Mouse (Mus musculus) gastrocnemius, postnatal 14 days (tissue): ENCODE data around the gene Gpc6. TPM values are rescaled to one million over a fixed set of nuclear protein-coding genes. Genes with fewer than 3 reads are reported as not detected.

Experiments used
- DNase-seq: peaks from one replicate; pipeline ENCODE4 v3.0.0; 2021; ENCODE audit warnings: mixed read lengths
- intact Hi-C: fragments of 180-260 bp; cut with DNase I; formaldehyde crosslinking; loops from one replicate; pipeline ENCODE4 v1.15.1; 2025; ENCODE audit warnings: low total_unique reads
- total RNA-seq, 2 experiments: library from RNA; stranded (reverse); gene quantifications; 2 replicates each; pipeline ENCODE4 v1.2.3; 2021

Gene Gpc6
- total RNA-seq, 2 experiments from 2014 or later = 7.7 to 9.6 TPM

DNA sequence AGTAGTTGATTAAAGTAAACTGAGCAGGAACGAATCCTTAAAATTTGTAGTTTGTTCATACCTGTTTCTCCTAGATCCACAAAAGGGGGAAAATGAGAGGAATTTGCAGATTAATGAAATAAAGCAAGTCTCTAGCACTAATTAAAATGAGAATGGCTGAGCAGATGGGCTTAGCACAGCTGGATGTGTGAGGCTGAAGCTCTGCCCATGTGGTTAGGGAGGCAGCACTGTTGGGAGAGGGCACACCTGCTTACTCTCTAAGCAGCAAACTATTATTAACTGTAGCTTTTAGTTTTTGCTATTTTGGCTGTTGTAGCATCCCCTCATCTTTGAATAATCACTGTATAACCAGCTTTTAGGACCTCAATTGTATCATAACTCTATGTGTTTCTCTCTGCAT lies 412.2 kb downstream of the Gpc6 start:
- no peak for DNase-seq
- intact Hi-C loops = no loop called here

DNA sequence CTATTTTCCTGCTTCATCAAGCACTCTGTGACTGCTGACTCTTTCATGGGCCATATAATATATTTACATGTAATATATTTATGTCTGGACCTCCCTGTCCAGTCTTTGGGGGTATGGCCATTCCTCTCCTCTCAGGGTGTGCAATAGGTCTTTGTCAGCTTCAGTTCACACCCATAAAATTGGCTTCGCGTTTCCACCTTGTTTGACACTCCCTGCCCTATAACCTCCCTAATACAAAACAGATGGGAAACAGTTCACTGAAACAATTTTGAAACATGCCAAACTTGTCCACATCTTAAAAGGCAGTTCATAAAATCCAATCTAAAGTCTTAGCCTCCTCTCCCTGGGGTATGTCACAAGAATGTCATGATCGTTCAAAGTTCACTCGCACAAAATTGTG lies 415.4 kb downstream of the Gpc6 start:
- intact Hi-C loops = no loop called here
- DNase-seq = no peak

DNA sequence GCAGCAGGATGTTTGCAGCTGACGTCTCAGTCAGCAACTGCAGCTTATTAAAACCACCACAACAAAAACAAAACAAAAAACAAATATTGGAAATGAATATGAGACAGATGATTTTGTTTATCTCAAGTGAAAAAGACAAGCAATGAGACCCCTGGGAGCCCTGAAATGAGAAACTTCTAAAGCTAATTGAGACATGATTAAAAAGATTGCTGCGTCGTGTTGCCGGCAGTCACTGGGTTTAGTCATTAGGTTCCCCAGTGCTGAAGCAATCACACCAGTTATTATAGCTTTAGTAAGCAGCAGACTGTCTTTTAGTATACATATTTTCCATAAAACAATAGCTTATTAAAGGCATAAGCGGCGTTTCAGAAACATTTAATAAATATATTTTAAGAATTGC lies 419.4 kb downstream of the Gpc6 start:
- no peak for DNase-seq
- intact Hi-C loops = no loop called here

DNA sequence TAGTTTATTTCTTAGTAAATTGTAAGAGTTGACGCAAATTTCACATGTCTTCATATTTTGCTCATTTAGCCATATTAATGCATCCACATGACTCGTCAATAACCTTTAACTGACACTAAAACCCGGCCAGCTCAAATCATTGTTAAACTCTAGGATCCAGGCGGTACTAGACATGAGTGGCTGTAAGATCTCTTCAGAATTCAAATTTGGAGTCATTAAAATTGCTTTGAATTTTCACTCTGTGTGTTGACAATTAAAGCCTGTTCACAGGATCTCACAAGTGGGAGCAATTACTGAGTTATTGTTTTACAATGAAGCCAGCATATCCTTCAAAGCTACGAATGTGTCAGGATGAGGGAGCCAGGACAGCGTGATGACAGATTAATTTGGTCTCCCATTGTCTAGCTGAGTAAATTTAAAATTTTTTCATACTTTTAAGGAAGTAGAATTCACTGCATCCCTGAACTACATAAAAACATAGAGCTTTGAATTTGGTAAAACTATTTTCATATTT lies 421.3 kb downstream of the Gpc6 start:
- intact Hi-C loops = no loop called here
- no peak for DNase-seq

GRCm38 (mm10) chr14:117351296-117351695 lies 426.2 kb downstream of the Gpc6 start:
- intact Hi-C loops = no loop called here
- no peak for DNase-seq

GRCm38 (mm10) chr14:117361155-117361964 lies 436.2 kb downstream of the Gpc6 start:
- no peak for DNase-seq
- intact Hi-C loops = no loop called here

DNA sequence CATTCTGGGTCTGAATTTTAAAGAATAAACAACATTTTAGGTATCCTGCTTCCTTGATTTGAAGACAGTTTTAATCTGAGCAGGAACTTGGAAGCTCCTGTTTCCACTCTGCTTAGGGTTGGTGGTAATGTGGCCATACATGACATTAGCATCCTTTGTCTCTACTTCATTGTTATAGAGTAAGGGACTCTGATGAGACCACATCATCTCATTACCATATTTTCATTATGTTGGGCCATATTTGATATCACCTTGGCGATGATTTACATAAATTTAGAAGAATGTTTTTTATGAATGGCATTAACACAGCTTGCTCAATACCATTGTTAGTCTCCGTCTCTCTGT lies 436.8 kb downstream of the Gpc6 start:
- intact Hi-C loops = no loop called here
- DNase-seq = no peak

- no peak for DNase-seq
- intact Hi-C loops = no loop called here
Observed at GRCm38 (mm10) chr14:117369331-117369866, 444.3 kb downstream of the Gpc6 start.

DNA sequence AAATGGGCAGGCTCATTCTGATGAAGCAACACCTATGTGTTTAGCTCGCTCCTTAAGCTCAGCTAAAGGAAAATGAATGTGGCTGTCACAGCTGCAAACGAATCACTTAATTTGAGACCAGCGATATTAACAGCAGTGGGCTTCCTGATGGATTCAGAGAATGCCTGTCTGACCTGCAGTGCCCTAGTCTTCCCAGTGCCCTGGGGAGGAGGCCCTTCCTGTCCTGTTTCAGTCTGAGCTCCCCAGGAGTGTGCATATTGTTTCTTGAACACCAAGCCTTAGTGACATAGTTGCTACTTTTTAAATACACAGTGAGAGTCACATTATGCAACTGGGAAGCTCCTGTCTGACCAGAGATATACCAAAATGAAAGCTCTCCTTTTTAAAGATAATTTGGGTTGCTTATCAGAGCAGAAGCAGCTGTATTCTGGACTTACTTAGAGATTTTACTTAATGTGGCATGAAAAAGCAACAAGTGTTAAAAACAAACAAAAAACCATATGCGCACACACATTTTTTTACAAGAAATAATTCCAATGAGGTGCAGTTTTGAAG lies 451.8 kb downstream of the Gpc6 start:
- DNase-seq = no peak
- intact Hi-C loops = no loop called here

DNA sequence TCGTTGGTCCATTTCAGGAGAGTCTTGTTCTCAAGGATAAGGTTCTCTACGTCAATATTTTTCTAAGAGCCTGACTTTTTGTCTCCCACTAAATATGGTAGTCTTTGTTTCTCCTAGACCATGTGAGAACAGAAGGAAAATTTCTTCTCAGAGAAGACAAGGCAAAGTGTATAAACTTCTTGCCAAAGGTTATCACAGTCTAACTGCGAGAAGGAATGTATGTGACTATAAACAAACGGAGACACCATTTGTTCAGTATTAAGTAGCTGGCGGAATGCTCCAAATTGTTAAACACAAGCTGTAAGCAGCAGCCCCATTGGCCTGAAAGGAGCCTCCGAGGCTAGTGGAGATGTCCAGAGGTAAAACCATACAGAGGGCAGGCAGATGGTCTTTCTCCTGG lies 454.9 kb downstream of the Gpc6 start:
- intact Hi-C loops = no loop called here
- no peak for DNase-seq

GRCm38 (mm10) chr14:117383188-117383587 lies 458.1 kb downstream of the Gpc6 start:
- intact Hi-C loops = no loop called here

GRCm38 (mm10) chr14:117384096-117384770 lies 459.1 kb downstream of the Gpc6 start:
- intact Hi-C loops = no loop called here
- no peak for DNase-seq

More at GRCm38 (mm10) chr14:117383188-117383587, 458.1 kb downstream of the Gpc6 start:
- DNase-seq = no peak

DNA sequence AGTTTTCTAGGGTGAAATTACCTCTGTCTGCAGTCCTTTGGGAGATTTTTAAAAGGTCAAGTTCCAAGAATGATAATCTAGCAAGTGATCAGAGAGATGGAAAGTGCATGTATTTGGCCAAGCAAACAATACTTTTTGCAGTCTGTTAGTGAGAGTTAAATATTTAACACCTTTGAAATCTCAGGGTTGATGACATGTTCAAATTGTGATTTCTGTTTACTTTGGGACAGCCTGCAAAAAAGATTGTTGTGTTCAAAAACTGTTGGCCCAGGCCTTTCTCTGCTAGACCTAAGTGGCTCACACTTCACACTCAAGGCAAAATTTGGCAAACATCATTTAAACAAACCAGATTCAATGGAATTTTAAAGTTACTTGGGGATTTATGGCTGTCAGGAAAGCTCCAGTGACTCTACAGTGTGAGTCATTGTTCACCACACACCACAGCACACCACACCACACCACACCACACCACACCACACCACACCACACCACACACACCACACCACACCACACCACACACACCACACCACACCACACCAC lies 460.7 kb downstream of the Gpc6 start:
- intact Hi-C loops = no loop called here
- no peak for DNase-seq

- intact Hi-C loops = no loop called here
Observed at GRCm38 (mm10) chr14:117390794-117391320, 465.7 kb downstream of the Gpc6 start.

DNA sequence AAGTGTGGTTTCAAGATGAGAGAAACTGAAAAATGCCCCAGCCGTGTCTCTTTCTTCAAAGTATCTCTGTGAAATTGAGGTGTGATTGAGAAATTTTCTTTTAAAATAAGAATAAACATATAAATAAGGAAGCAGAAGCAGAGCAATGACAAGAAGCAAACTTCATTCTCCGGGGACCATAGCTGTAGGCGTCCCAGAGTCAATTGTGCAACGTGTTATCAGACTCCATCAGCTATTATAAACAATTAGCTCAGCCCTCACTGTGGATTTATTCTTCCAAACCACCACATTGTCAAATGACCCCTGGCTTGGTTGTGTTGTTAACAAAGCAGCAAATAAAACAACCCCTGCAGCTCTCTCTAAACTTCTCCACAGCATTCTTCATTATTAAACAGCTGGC lies 466.3 kb downstream of the Gpc6 start:
- intact Hi-C loops = no loop called here
- no peak for DNase-seq

More at GRCm38 (mm10) chr14:117390794-117391320, 465.7 kb downstream of the Gpc6 start:
- no peak for DNase-seq

- no peak for DNase-seq
- intact Hi-C loops = no loop called here
Observed at GRCm38 (mm10) chr14:117397165-117397564, 472.1 kb downstream of the Gpc6 start.

DNA sequence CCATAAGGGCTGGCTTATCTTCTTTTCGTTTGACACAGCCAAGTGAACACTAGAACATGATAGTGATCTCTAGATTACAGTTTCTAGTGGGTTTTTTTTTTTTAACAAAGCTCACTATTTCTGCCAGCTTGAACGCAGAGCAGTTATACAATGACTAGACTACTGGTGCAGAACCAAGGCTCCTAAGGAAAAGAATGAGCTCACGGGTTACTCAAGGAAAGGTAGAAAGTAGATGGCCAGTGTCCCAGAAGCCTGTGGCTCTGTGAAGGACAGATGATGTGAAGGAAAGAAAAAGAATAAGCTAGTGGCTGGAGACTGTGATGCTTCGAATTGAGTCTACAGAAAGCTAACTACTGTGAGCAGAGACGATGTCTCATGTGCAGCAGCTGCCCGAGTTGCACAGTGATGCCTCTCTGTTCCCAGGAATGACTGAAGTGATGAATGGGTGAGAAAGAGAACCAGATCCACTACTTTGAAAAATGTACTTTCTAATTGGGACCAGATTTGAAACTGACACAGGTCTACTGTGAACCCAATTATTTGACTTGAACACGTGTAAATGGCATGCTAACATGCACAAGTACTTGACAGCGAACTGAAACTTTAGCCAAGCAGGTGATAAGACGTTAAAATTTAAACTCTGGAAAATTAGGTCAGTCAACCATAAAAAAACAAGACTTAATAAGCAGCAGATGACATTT lies 482.9 kb downstream of the Gpc6 start:
- intact Hi-C loops = no loop called here
- DNase-seq = no peak

GRCm38 (mm10) chr14:117408525-117408835 lies 483.4 kb downstream of the Gpc6 start:
- intact Hi-C loops = no loop called here
- no peak for DNase-seq

- no peak for DNase-seq
- intact Hi-C loops = no loop called here
Observed at GRCm38 (mm10) chr14:117409778-117410177, 484.7 kb downstream of the Gpc6 start.
